Mouse (Mus musculus): ENCODE results near the gene Tmbim6. TPM values are rescaled to one million over a fixed set of nuclear protein-coding genes. Genes with fewer than 3 reads are reported as not detected.

Tmbim6 gene
- polyA plus RNA-seq, 2 experiments = 216 to 296 TPM

GRCm38 (mm10) chr15:99371526-99372340 lies 20.9 kb upstream of the Tmbim6 start:
- ATAC-seq (ENCODE audit: low FRiP score, low read depth) = no peak
- no peaks in the 10 kb centered on the region for H3K9me3 ChIP-seq (ENCODE audit: control insufficient read depth, low read length)
- no peak for DNase-seq (ENCODE audit: low spot score)
- peaks cover 8% of the 10 kb centered on the region; the same call in 1 of the 2 replicates for H3K4me1 ChIP-seq (ENCODE audit: control insufficient read depth, insufficient read depth, low read length)
- H3K9ac ChIP-seq (ENCODE audit: low read depth, low read length, severe bottlenecking) = peak overlapping the region; percentile 18; the same call in 1 of the 2 replicates
- H3K36me3 ChIP-seq (ENCODE audit: control insufficient read depth, insufficient read depth, low read length) = no peaks in the 10 kb centered on the region
- 79% methylated on average over 7 of the region's 7 CpGs for whole genome bisulfite sequencing
- no peak overlapping the region for H3K4me3 ChIP-seq (replicated peaks; ENCODE audit: low read length)
- H3K27me3 ChIP-seq (ENCODE audit: control insufficient read depth, insufficient read depth, low read length) = no peaks in the 10 kb centered on the region
- TF ChIP-seq POLR2A (IDR thresholded peaks at IDR 0.05; ENCODE audit: borderline replicate concordance, extremely low read depth, insufficient read depth, insufficient read length) = no peak
- H3K27ac ChIP-seq (replicated peaks; ENCODE audit: low read depth, low read length) = no peak overlapping the region
- H3K4me2 ChIP-seq (replicated peaks; ENCODE audit: low read depth, low read length, severe bottlenecking) = no peak overlapping the region

- Histone ChIP-seq H3K4me2 (replicated peaks; ENCODE audit: low read depth, low read length, severe bottlenecking) (no peak overlapping the region), H3K27ac (replicated peaks; ENCODE audit: low read depth, low read length) (no peak overlapping the region), H3K27me3 (ENCODE audit: control insufficient read depth, insufficient read depth, low read length) (no peaks in the 10 kb centered on the region), H3K36me3 (ENCODE audit: control insufficient read depth, insufficient read depth, low read length) (no peaks in the 10 kb centered on the region), H3K9ac (ENCODE audit: low read depth, low read length, severe bottlenecking) (no peak overlapping the region), H3K9me3 (ENCODE audit: control insufficient read depth, low read length) (no peaks in the 10 kb centered on the region), H3K4me3 (replicated peaks; ENCODE audit: low read length) (no peak overlapping the region), H3K4me1 (ENCODE audit: control insufficient read depth, insufficient read depth, low read length) (peaks cover 8% of the 10 kb centered on the region; the same call in 1 of the 2 replicates)
- ATAC-seq (ENCODE audit: low FRiP score, low read depth) (no peak), DNase-seq (ENCODE audit: low spot score) (no peak)
- no peak for TF ChIP-seq POLR2A (IDR thresholded peaks at IDR 0.05; ENCODE audit: borderline replicate concordance, extremely low read depth, insufficient read depth, insufficient read length)
- 78% methylated on average over 9 of the region's 9 CpGs for WGBS
Measured at GRCm38 (mm10) chr15:99372761-99373160, 19.9 kb upstream of the Tmbim6 start.

- TF ChIP-seq POLR2A (IDR thresholded peaks at IDR 0.05; ENCODE audit: borderline replicate concordance, extremely low read depth, insufficient read depth, insufficient read length) = no peak
- DNase-seq (ENCODE audit: low spot score) (no peak), ATAC-seq (ENCODE audit: low FRiP score, low read depth) (no peak)
- H3K36me3 ChIP-seq (ENCODE audit: control insufficient read depth, insufficient read depth, low read length) = no peaks in the 10 kb centered on the region
- WGBS = 92% methylated on average over 5 of the region's 5 CpGs
- H3K27me3 ChIP-seq (ENCODE audit: control insufficient read depth, insufficient read depth, low read length) = no peaks in the 10 kb centered on the region
- no peak overlapping the region for H3K4me3 ChIP-seq (replicated peaks; ENCODE audit: low read length)
- H3K9me3 ChIP-seq (ENCODE audit: control insufficient read depth, low read length) = no peaks in the 10 kb centered on the region
- no peaks in the 10 kb centered on the region for H3K4me1 ChIP-seq (ENCODE audit: control insufficient read depth, insufficient read depth, low read length)
- H3K4me2 ChIP-seq (replicated peaks; ENCODE audit: low read depth, low read length, severe bottlenecking) = no peak overlapping the region
- no peak overlapping the region for H3K9ac ChIP-seq (ENCODE audit: low read depth, low read length, severe bottlenecking)
- H3K27ac ChIP-seq (replicated peaks; ENCODE audit: low read depth, low read length) = no peak overlapping the region
Measured at GRCm38 (mm10) chr15:99375036-99375435, 17.6 kb upstream of the Tmbim6 start.

GRCm38 (mm10) chr15:99375581-99375980 lies 17.1 kb upstream of the Tmbim6 start:
- Histone ChIP-seq H3K27me3 (ENCODE audit: control insufficient read depth, insufficient read depth, low read length) (no peaks in the 10 kb centered on the region), H3K4me2 (replicated peaks; ENCODE audit: low read depth, low read length, severe bottlenecking) (no peak overlapping the region), H3K4me3 (replicated peaks; ENCODE audit: low read length) (no peak overlapping the region), H3K36me3 (ENCODE audit: control insufficient read depth, insufficient read depth, low read length) (no peaks in the 10 kb centered on the region), H3K4me1 (ENCODE audit: control insufficient read depth, insufficient read depth, low read length) (no peaks in the 10 kb centered on the region), H3K9ac (ENCODE audit: low read depth, low read length, severe bottlenecking) (no peak overlapping the region), H3K9me3 (ENCODE audit: control insufficient read depth, low read length) (no peaks in the 10 kb centered on the region), H3K27ac (replicated peaks; ENCODE audit: low read depth, low read length) (no peak overlapping the region)
- TF ChIP-seq POLR2A (IDR thresholded peaks at IDR 0.05; ENCODE audit: borderline replicate concordance, extremely low read depth, insufficient read depth, insufficient read length) = no peak
- no peak for ATAC-seq (ENCODE audit: low FRiP score, low read depth)
- DNase-seq (ENCODE audit: low spot score) = no peak
- WGBS = 87% methylated on average over 3 of the region's 3 CpGs

- no peaks in the 10 kb centered on the region for H3K27me3 ChIP-seq (ENCODE audit: control insufficient read depth, insufficient read depth, low read length)
- 79% methylated on average over 5 of the region's 5 CpGs for WGBS
- H3K36me3 ChIP-seq (ENCODE audit: control insufficient read depth, insufficient read depth, low read length) = no peaks in the 10 kb centered on the region
- H3K9ac ChIP-seq (ENCODE audit: low read depth, low read length, severe bottlenecking) = no peak overlapping the region
- no peak overlapping the region for H3K4me3 ChIP-seq (replicated peaks; ENCODE audit: low read length)
- no peaks in the 10 kb centered on the region for H3K9me3 ChIP-seq (ENCODE audit: control insufficient read depth, low read length)
- no peaks in the 10 kb centered on the region for H3K4me1 ChIP-seq (ENCODE audit: control insufficient read depth, insufficient read depth, low read length)
- TF ChIP-seq POLR2A (IDR thresholded peaks at IDR 0.05; ENCODE audit: borderline replicate concordance, extremely low read depth, insufficient read depth, insufficient read length) = no peak
- H3K4me2 ChIP-seq (replicated peaks; ENCODE audit: low read depth, low read length, severe bottlenecking) = no peak overlapping the region
- ATAC-seq (ENCODE audit: low FRiP score, low read depth) (no peak), DNase-seq (ENCODE audit: low spot score) (no peak)
- H3K27ac ChIP-seq (replicated peaks; ENCODE audit: low read depth, low read length) = no peak overlapping the region
Measured at GRCm38 (mm10) chr15:99376240-99376639, 16.4 kb upstream of the Tmbim6 start.

Data from limb, embryonic 14.5 days (tissue).